Comparison of ENCODE assay signal across 11 mouse cellular contexts in the genomic region with DNA sequence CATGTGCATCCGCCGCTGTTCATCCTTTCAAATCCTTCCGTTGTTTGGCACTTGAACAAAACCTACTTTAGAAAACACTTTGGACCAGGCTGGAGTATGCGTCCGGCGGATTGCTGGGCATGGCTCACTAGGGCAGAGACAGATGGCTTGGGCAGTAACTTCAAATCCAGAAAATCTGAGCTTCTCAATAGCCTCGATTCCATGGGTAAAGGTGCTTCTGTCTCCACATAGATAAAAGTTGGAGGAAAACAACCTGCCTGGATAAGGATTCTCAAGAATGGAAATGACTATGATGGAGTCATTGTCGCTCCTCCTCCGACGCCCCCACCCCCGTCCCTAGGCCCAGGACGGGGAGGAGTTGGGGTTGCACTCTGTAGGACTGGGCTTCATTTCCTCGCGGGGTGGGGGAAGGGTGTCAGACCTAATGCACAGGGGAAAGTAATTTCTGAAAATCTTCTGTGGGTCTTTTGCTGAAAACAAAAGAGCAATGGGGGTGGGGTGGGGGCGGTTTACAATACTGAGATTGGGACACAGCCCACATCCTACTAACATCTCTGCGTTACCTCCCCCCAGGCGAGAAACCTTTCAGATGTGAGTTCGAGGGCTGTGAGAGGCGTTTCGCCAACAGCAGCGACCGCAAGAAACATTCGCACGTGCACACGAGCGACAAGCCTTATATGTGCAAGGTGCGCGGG. TPM values are rescaled to one million over a fixed set of nuclear protein-coding genes. Genes with fewer than 3 reads are reported as not detected.
DNase-seq lines count a peak whose midpoint lies in the region; ATAC-seq and TF ChIP-seq lines count a peak whose summit lies in the region.
"Had no signal": no experiment of that assay in that cellular context is flagged by ENCODE, and none has a peak within 500 bp of the region (broad histone marks: within the 10 kb centered on the region; RNA-seq: fewer than 3 reads in every experiment).

No protein-coding gene starts in this region.

- peak overlapping the region; percentile 21; the same call in 1 of the 2 replicates for H3K4me2 ChIP-seq in embryonic facial prominence, embryonic 14.5 days (ENCODE audit: low read depth, low read length)
- no peak overlapping the region for H3K4me2 ChIP-seq in intestine, postnatal 0 days (replicated peaks; ENCODE audit: low read depth)

- H3K36me3 ChIP-seq in megakaryocyte, embryonic 14.5 days (replicated peaks; ENCODE audit: low read length) = no peaks in the 10 kb centered on the region
- no peaks in the 10 kb centered on the region for H3K36me3 ChIP-seq in embryonic facial prominence, embryonic 14.5 days (ENCODE audit: control insufficient read depth, insufficient read depth, low read length)
- H3K36me3 ChIP-seq in limb, embryonic 10.5 days = no peaks in the 10 kb centered on the region
- no peaks in the 10 kb centered on the region for H3K36me3 ChIP-seq in intestine, postnatal 0 days (ENCODE audit: control insufficient read depth, insufficient read depth)

- no peak overlapping the region for H3K27ac ChIP-seq in embryonic facial prominence, embryonic 14.5 days (replicated peaks; ENCODE audit: low read depth, low read length)
- H3K27ac ChIP-seq in limb, embryonic 10.5 days = no peak overlapping the region
- no peak overlapping the region for H3K27ac ChIP-seq in intestine, postnatal 0 days (ENCODE audit: low read depth, low read length)

- TF ChIP-seq CTCF in intestine, postnatal 0 days (IDR thresholded peaks at IDR 0.05; ENCODE audit: low read depth) = no peak

- H3K4me1 ChIP-seq in megakaryocyte, embryonic 14.5 days = peaks cover 20% of the 10 kb centered on the region
- H3K4me1 ChIP-seq in embryonic facial prominence, embryonic 14.5 days (ENCODE audit: control insufficient read depth, insufficient read depth, low read length) = peaks cover 7% of the 10 kb centered on the region; the same call in 1 of the 2 replicates
- H3K4me1 ChIP-seq in limb, embryonic 10.5 days = peaks cover 18% of the 10 kb centered on the region
- peaks cover 2% of the 10 kb centered on the region; the same call in 1 of the 2 replicates for H3K4me1 ChIP-seq in intestine, postnatal 0 days (replicated peaks; ENCODE audit: control insufficient read depth, insufficient read depth, low read length)

- H3K9me3 ChIP-seq in megakaryocyte, embryonic 14.5 days = peaks cover 34% of the 10 kb centered on the region
- no peaks in the 10 kb centered on the region for H3K9me3 ChIP-seq in embryonic facial prominence, embryonic 14.5 days (ENCODE audit: control insufficient read depth, low read length)
- H3K9me3 ChIP-seq in limb, embryonic 10.5 days (replicated peaks) = no peaks in the 10 kb centered on the region
- H3K9me3 ChIP-seq in intestine, postnatal 0 days (ENCODE audit: control insufficient read depth) = no peaks in the 10 kb centered on the region

- WGBS in embryonic facial prominence, embryonic 14.5 days = 1% methylated on average over 26 of the region's 28 CpGs
- WGBS in limb, embryonic 10.5 days = 1% methylated on average over 28 of the region's 28 CpGs
- 2% methylated on average over 28 of the region's 28 CpGs for WGBS in intestine, postnatal 0 days

- H3K27me3 ChIP-seq in megakaryocyte, embryonic 14.5 days (replicated peaks) = peaks cover 97% of the 10 kb centered on the region
- peaks cover 100% of the 10 kb centered on the region for H3K27me3 ChIP-seq in embryonic facial prominence, embryonic 14.5 days (replicated peaks; ENCODE audit: control insufficient read depth, insufficient read depth, low read length)
- peaks cover 100% of the 10 kb centered on the region for H3K27me3 ChIP-seq in limb, embryonic 10.5 days (ENCODE audit: low read depth, poor library complexity, severe bottlenecking)
- H3K27me3 ChIP-seq in intestine, postnatal 0 days (replicated peaks; ENCODE audit: control insufficient read depth, insufficient read depth, low read length) = peaks cover 98% of the 10 kb centered on the region

- peak overlapping the region; percentile 62 for H3K4me3 ChIP-seq in megakaryocyte, embryonic 14.5 days (replicated peaks)
- H3K4me3 ChIP-seq in embryonic facial prominence, embryonic 14.5 days (ENCODE audit: low read depth, low read length) = peak overlapping the region; percentile 2; the same call in 1 of the 2 replicates
- no peak overlapping the region for H3K4me3 ChIP-seq in limb, embryonic 10.5 days
- no peak overlapping the region for H3K4me3 ChIP-seq in intestine, postnatal 0 days (ENCODE audit: low read depth, low read length)

- no peak overlapping the region for H3K9ac ChIP-seq in embryonic facial prominence, embryonic 14.5 days (ENCODE audit: low read depth, low read length)
- H3K9ac ChIP-seq in intestine, postnatal 0 days (ENCODE audit: low read depth, low read length) = no peak overlapping the region

- ATAC-seq in megakaryocyte, adult 5-6 weeks (ENCODE audit: poor library complexity, severe bottlenecking) = no peak
- ATAC-seq in embryonic facial prominence, embryonic 14.5 days (ENCODE audit: low read depth) = no peak
- no peak for ATAC-seq in intestine, postnatal 0 days
- ATAC-seq: lung, postnatal 0 days had no signal

- DNase-seq in embryonic facial prominence, embryonic 14.5 days (ENCODE audit: low spot score) = no peak
- peak; percentile 51 for DNase-seq in limb, embryonic 10.5 days (ENCODE audit: low spot score)
- DNase-seq in retina, postnatal 1 day = no peak
- no peak for DNase-seq in right cerebral cortex, postnatal 36 days (ENCODE audit: low spot score in 2 of 2)
- no peak for DNase-seq in retina, embryonic 14.5 days (ENCODE audit: low spot score)
- DNase-seq: adrenal gland, postnatal 36 days had no signal

RNA-seq across cellular contexts. Expression of a gene that starts 18.0 kb away (rescaled TPM):
- not detected in 2 replicates for polyA plus RNA-seq in megakaryocyte, embryonic 14.5 days (2012; ENCODE audit: insufficient read depth, low replicate concordance)
- total RNA-seq in megakaryocyte, adult 5-6 weeks (2015) = not detected in 2 replicates
- total RNA-seq in megakaryocyte, adult 5-6 weeks (2017) = not detected in 2 replicates
- polyA plus RNA-seq in embryonic facial prominence, embryonic 14.5 days (2014; fragmentation: Nextera tagmentation; extraction: Ambion mirVana) = 2.7 and 2.8 TPM in 2 replicates
- 0.05 and 0.06 TPM in 2 replicates for polyA plus RNA-seq in limb, embryonic 10.5 days (2016; fragmentation: Nextera tagmentation; extraction: Ambion mirVana)
- not detected in 2 replicates for polyA plus RNA-seq in intestine, postnatal 0 days (2015; fragmentation: Nextera tagmentation; extraction: Ambion mirVana)
- total RNA-seq: adrenal gland, postnatal 36 days; heart, postnatal 25 days had no signal
- polyA plus RNA-seq: lung, postnatal 0 days had no signal

RNA-seq across cellular contexts. Expression of a gene that starts 21.4 kb away (rescaled TPM):
- polyA plus RNA-seq in megakaryocyte, embryonic 14.5 days (2012; ENCODE audit: insufficient read depth, low replicate concordance) = 2.3 TPM in 1 of 2 replicates, not detected in the other
- total RNA-seq in megakaryocyte, adult 5-6 weeks (2015) = not detected in 2 replicates
- not detected in 2 replicates for total RNA-seq in megakaryocyte, adult 5-6 weeks (2017)
- 7.6 and 9.7 TPM in 2 replicates for polyA plus RNA-seq in embryonic facial prominence, embryonic 14.5 days (2014; fragmentation: Nextera tagmentation; extraction: Ambion mirVana)
- 0.05 and 0.24 TPM in 2 replicates for polyA plus RNA-seq in limb, embryonic 10.5 days (2016; fragmentation: Nextera tagmentation; extraction: Ambion mirVana)
- polyA plus RNA-seq in intestine, postnatal 0 days (2015; fragmentation: Nextera tagmentation; extraction: Ambion mirVana) = not detected in 2 replicates
- total RNA-seq: adrenal gland, postnatal 36 days; heart, postnatal 25 days had no signal
- polyA plus RNA-seq: lung, postnatal 0 days had no signal

Comparison
In these comparisons a context has a peak if more than half of its experiments do, and no peak if none do; other contexts are left out.
1. H3K4me3 ChIP-seq: peak in megakaryocyte, embryonic 14.5 days (single experiment) and embryonic facial prominence, embryonic 14.5 days (single experiment); none in limb, embryonic 10.5 days (single experiment) and intestine, postnatal 0 days (single experiment).